Mouse (Mus musculus) megakaryocyte, adult 5-6 weeks (primary cell): ENCODE measurements around the gene Chmp5. TPM values are rescaled to one million over a fixed set of nuclear protein-coding genes. Genes with fewer than 3 reads are reported as not detected.

ENCODE experiments used
- ATAC-seq: 2 replicates; pipeline ENCODE4 v1.8.0; 2016; ENCODE audit warnings: mild to moderate bottlenecking, inconsistent platforms; ENCODE audit not compliant: poor library complexity, severe bottlenecking
- total RNA-seq, 2 experiments: library from RNA; stranded (forward) in 1 of 2; stranded (reverse) in 1 of 2; fragments of 153-499, 151-499 nt in 1 of 2; fragments of 221-1000, 200-1000 nt in 1 of 2; gene quantifications; 2 replicates each; pipeline versions ENCODE4 v1.2.3 to v1.2.4; 2015 to 2017

The Chmp5 gene
- total RNA-seq, 2 experiments from 2014 or later = 109 to 185 TPM

GRCm38 (mm10) chr4:41000842-41001639, 52.8 kb downstream of the Chmp5 start:
- ATAC-seq = no peak

GRCm38 (mm10) chr4:41013351-41013750, 65.1 kb downstream of the Chmp5 start:
- no peak for ATAC-seq

Other genes starting within 250 kb of the Chmp5 start
- gene Aptx, start 245.2 kb upstream of the Chmp5 start, total RNA-seq (2015) = 10.3 and 10.4 TPM in 2 replicates
- 10.3 and 13.7 TPM in 2 replicates for gene Aptx, start 245.2 kb upstream of the Chmp5 start, total RNA-seq (2017)
- gene Dnaja1, start 226.3 kb upstream of the Chmp5 start, total RNA-seq (2015) = 85.6 and 91.8 TPM in 2 replicates
- gene Dnaja1, start 226.3 kb upstream of the Chmp5 start, total RNA-seq (2017) = 209 and 223 TPM in 2 replicates
- gene Smu1, start 190.5 kb upstream of the Chmp5 start, total RNA-seq (2015) = 56.4 and 66.7 TPM in 2 replicates
- 94.9 and 100 TPM in 2 replicates for gene Smu1, start 190.5 kb upstream of the Chmp5 start, total RNA-seq (2017)
- 75.4 and 79.4 TPM in 2 replicates for gene B4galt1, start 94.4 kb upstream of the Chmp5 start, total RNA-seq (2015)
- 46.4 and 57.4 TPM in 2 replicates for gene B4galt1, start 94.4 kb upstream of the Chmp5 start, total RNA-seq (2017)
- not detected in 2 replicates for gene Spink4, start 28.4 kb upstream of the Chmp5 start, total RNA-seq (2015)
- not detected in 2 replicates for gene Spink4, start 28.4 kb upstream of the Chmp5 start, total RNA-seq (2017)
- 98.7 and 125 TPM in 2 replicates for gene Bag1, start 113 bp upstream of the Chmp5 start, total RNA-seq (2015)
- 276 and 281 TPM in 2 replicates for gene Bag1, start 113 bp upstream of the Chmp5 start, total RNA-seq (2017)
- 26.8 and 29.5 TPM in 2 replicates for gene Nfx1, start 22.5 kb downstream of the Chmp5 start, total RNA-seq (2015)
- 41.1 and 46.8 TPM in 2 replicates for gene Nfx1, start 22.5 kb downstream of the Chmp5 start, total RNA-seq (2017)
- not detected in 2 replicates for gene Aqp7, start 99.7 kb downstream of the Chmp5 start, total RNA-seq (2015)
- not detected in 2 replicates for gene Aqp7, start 99.7 kb downstream of the Chmp5 start, total RNA-seq (2017)
- gene Aqp3, start 149.8 kb downstream of the Chmp5 start, total RNA-seq (2015) = not detected in 2 replicates
- 0.07 and 0.45 TPM in 2 replicates for gene Aqp3, start 149.8 kb downstream of the Chmp5 start, total RNA-seq (2017)
- 9.2 and 10.0 TPM in 2 replicates for gene Nol6, start 176.0 kb downstream of the Chmp5 start, total RNA-seq (2015)
- gene Nol6, start 176.0 kb downstream of the Chmp5 start, total RNA-seq (2017) = 8.2 and 13.4 TPM in 2 replicates
- gene Ube2r2, start 187.3 kb downstream of the Chmp5 start, total RNA-seq (2015) = 145 and 156 TPM in 2 replicates
- gene Ube2r2, start 187.3 kb downstream of the Chmp5 start, total RNA-seq (2017) = 34.4 and 41.3 TPM in 2 replicates